Mouse (Mus musculus) liver, adult 10 weeks (tissue): ENCODE data around the gene Gm14408. TPM values are rescaled to one million over a fixed set of nuclear protein-coding genes. Genes with fewer than 3 reads are reported as not detected.

Experiments used
- polyA plus RNA-seq: library from polyadenylated mRNA; stranded (reverse); fragments of 350-450 nt; fragmentation: Illumina TruSeq; extraction: RNeasy Lipid Tissue Mini Kit (QIAGEN cat#74804); gene quantifications from one replicate; pipeline ENCODE4 v1.2.3, GENCODE M21; 2014; ENCODE audit warnings: low read depth, low replicate concordance

Gene Gm14408
- polyA plus RNA-seq: not detected

DNA sequence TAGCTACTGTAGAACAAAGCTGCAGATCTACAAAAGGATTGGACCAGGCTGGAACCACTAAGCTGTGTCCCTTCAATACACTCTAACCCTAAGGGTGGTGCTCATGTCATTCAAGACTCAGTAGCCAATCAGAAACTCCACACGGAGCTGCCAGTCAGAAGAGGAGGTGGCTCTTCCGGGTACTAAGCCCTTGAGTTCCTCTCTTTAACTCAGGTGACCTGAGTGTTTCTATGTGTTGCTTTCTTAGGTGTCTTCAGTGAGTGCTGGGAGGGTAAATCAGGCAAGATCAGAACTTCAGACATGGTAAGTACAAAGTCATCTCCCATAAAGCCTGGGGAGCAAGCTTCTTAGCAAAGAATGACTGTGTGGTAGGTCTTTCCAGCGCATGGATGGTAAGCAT, at the start of gene Gm14408:
TSS of gene Gm14408 (plus strand) at position 301 of the 400 bp plus-strand sequence.

DNA sequence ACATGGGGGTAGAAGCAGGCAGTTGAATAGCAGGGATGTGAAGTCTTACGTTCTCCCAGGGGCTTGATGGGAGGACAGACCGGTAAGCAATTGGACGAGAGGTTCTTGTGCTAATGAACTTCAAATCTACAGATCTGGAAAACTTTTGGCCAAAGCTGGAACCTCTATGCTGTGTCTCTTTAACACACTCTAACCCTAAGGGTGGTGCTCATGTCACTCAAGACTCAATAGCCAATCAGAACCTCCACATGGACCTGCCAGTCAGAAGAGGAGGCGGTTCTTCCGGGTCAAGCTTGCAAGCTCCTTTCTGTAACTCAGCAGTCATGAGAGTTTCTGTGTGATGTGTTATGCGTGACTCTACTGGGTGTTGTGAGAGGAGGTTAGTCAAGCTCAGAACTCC, 32.6 kb upstream of the Gm14408 start, which contains the start of gene Gm14295:
TSS of gene Gm14295 (plus strand) at position 301 of the 400 bp plus-strand sequence.

Other genes starting within 250 kb of the Gm14408 start
- 4.1 TPM for gene Gm14308, start 194.8 kb upstream of the Gm14408 start, polyA plus RNA-seq
- 16.3 TPM for gene Zfp973, start 160.6 kb upstream of the Gm14408 start, polyA plus RNA-seq
- 31.1 TPM for gene Gm14305, start 122.8 kb upstream of the Gm14408 start, polyA plus RNA-seq
- gene Gm14295, start 32.5 kb upstream of the Gm14408 start, polyA plus RNA-seq: 12.8 TPM
- 39.4 TPM for gene Gm14296, start 96.7 kb downstream of the Gm14408 start, polyA plus RNA-seq
- gene Gm14419, start 169.8 kb downstream of the Gm14408 start, polyA plus RNA-seq: 7.6 TPM
- not detected for gene Gm14401, start 243.2 kb downstream of the Gm14408 start, polyA plus RNA-seq